Mouse (Mus musculus): ENCODE measurements around the gene Chst8.

DNA sequence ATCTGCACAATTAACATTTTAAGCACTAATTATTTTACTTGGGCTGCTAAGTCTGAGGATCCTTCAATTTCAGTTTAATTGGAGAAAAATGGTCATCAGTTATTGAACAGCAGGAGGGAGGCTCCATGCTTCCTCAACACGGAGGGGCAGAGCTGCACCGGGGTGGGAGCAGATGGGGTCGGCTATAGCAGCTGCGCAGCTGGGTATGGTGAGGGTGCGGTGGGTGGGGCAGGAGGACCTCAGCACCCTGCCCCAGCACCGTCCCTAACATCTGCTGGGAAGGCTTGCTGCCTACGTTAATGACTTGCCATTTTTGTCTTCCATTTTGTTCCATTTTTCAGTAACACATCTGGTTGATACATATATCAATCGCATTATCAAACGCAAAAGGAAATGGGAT is 116.4 kb downstream of the Chst8 start:
- no peak for TF ChIP-seq CTCF (IDR thresholded peaks at IDR 0.05; ENCODE audit: borderline replicate concordance, insufficient read depth, low read length)
- TF ChIP-seq POLR2A (IDR thresholded peaks at IDR 0.05; ENCODE audit: low read depth, low read length): no peak

Data from embryonic fibroblast, embryonic 13.5 days (primary cell).